Mouse (Mus musculus): ENCODE results near the gene Gm37240.

DNA sequence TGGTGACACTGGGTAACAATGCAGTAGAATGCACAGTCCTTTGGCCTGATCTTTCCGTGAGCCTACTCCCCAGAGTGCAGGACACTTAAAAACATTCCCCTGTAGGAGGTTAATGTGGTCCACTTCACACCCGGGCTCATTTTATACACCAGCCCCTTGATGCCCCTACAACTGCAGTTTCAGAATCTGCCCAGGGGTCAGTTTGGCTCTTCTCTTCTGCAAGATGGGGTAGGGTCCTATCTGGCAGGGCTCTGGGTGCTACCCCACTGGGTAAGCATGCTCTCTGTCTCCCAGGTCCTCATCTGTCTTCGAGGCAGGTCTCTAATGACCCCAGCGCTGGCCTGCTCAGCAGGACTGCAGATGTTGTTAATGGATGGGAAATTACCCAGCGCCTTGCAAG lies 783.0 kb downstream of the Gm37240 start:
- no peak for TF ChIP-seq CTCF (IDR thresholded peaks at IDR 0.05; ENCODE audit: low read depth)
- TF ChIP-seq EP300 (optimal IDR thresholded peaks at IDR 0.05), result no peak
